Mouse (Mus musculus) CH12.LX (cell line): ENCODE measurements around the gene Tex12. TPM values are rescaled to one million over a fixed set of nuclear protein-coding genes. Genes with fewer than 3 reads are reported as not detected.

Source experiments
- DNase-seq: peaks from one replicate; pipeline ENCODE4 v3.0.0-alpha.2; 2013; ENCODE audit errors: extremely low read depth
- H3K27ac ChIP-seq: 2 replicates; pipeline ENCODE4 v1.5.1; 2012; ENCODE audit warnings: low read depth, mild to moderate bottlenecking, control low read depth, moderate library complexity; ENCODE audit not compliant: insufficient read depth
- H3K27me3 ChIP-seq: replicated peaks from 2 replicates; pipeline ENCODE3; 2012; ENCODE audit warnings: inconsistent platforms
- H3K36me3 ChIP-seq, 2 experiments: replicated peaks in 1 of 2; 2 replicates each; pipeline versions ENCODE3 to v1.6.1; 2012; ENCODE audit warnings: inconsistent platforms in 1 of 2, low read length in 1 of 2, mild to moderate bottlenecking in 1 of 2, mixed read lengths in 1 of 2, moderate library complexity in 1 of 2; ENCODE audit not compliant: control insufficient read depth in 1 of 2, insufficient read depth in 1 of 2
- H3K4me1 ChIP-seq, 2 experiments: 2 replicates each; pipeline ENCODE4 v1.6.1; 2012; ENCODE audit warnings: inconsistent platforms in 1 of 2, moderate library complexity in 1 of 2; ENCODE audit not compliant: insufficient read depth in 2 of 2, control insufficient read depth in 1 of 2
- H3K4me2 ChIP-seq: 2 replicates; pipeline ENCODE4 v1.6.1; 2012; ENCODE audit warnings: low read depth, mild to moderate bottlenecking, control low read depth; ENCODE audit not compliant: poor library complexity, insufficient read depth, severe bottlenecking
- H3K4me3 ChIP-seq, 3 experiments: fragments of 150-350 bp in 1 of 3; sonication (generic) in 1 of 3; replicated peaks in 1 of 3; 2 replicates each; pipeline versions ENCODE3 to v1.5.1; 2011 to 2012; ENCODE audit warnings: low read depth in 2 of 3, low read length in 2 of 3, mild to moderate bottlenecking in 2 of 3, moderate library complexity in 2 of 3, control low read depth in 1 of 3, improper control_type of control experiment in 1 of 3, inconsistent platforms in 1 of 3, mixed read lengths in 1 of 3; ENCODE audit not compliant: poor library complexity in 1 of 3
- H3K79me2 ChIP-seq: replicated peaks from 2 replicates; pipeline ENCODE4 v1.6.1; 2012; ENCODE audit warnings: mild to moderate bottlenecking, moderate library complexity; ENCODE audit not compliant: control insufficient read depth, poor library complexity, insufficient read depth, severe bottlenecking; ENCODE audit errors: extremely low read depth
- H3K9ac ChIP-seq: 2 replicates; pipeline ENCODE4 v1.6.1; 2012; ENCODE audit warnings: low read depth, mild to moderate bottlenecking, control low read depth, moderate library complexity; ENCODE audit not compliant: insufficient read depth
- H3K9me3 ChIP-seq: replicated peaks from 2 replicates; pipeline ENCODE3; 2012; ENCODE audit warnings: low read length, inconsistent platforms, mixed read lengths
- BHLHE40 ChIP-seq: IDR thresholded peaks from 2 replicates; pipeline ENCODE4 v1.6.1; 2011; ENCODE audit warnings: mild to moderate bottlenecking, low read depth, low read length, improper control_type of control experiment
- CHD1 ChIP-seq: IDR thresholded peaks from 2 replicates; pipeline ENCODE4 v1.6.1; 2012; ENCODE audit warnings: low read depth, low read length, improper control_type of control experiment, inconsistent platforms
- CHD2 ChIP-seq: IDR thresholded peaks from 2 replicates; pipeline ENCODE4 v1.6.1; 2011; ENCODE audit warnings: low read length, improper control_type of control experiment
- CTCF ChIP-seq, 2 experiments: IDR thresholded peaks in 1 of 2; conservative IDR thresholded peaks in 1 of 2; 2 replicates each; pipeline ENCODE4 v1.5.1; 2011 to 2012; ENCODE audit warnings: low read depth in 2 of 2, low read length in 2 of 2, improper control_type of control experiment in 1 of 2, inconsistent platforms in 1 of 2, mild to moderate bottlenecking in 1 of 2, moderate library complexity in 1 of 2
- EP300 ChIP-seq: IDR thresholded peaks from 2 replicates; pipeline ENCODE4 v1.6.1; 2011; ENCODE audit warnings: low read length, improper control_type of control experiment
- GABPA ChIP-seq: IDR thresholded peaks from 2 replicates; pipeline ENCODE4 v1.6.1; 2012; ENCODE audit warnings: low read depth, low read length, improper control_type of control experiment, inconsistent platforms; ENCODE audit not compliant: insufficient replicate concordance
- HCFC1 ChIP-seq: IDR thresholded peaks from 2 replicates; pipeline ENCODE4 v1.6.1; 2012; ENCODE audit warnings: low read depth, mild to moderate bottlenecking, inconsistent platforms, low read length, improper control_type of control experiment
- JUN ChIP-seq: IDR thresholded peaks from 2 replicates; pipeline ENCODE4 v1.6.1; 2011; ENCODE audit warnings: low read depth, mild to moderate bottlenecking, low read length, improper control_type of control experiment, moderate library complexity; ENCODE audit not compliant: insufficient read depth
- JUND ChIP-seq: conservative IDR thresholded peaks from 2 replicates; pipeline ENCODE4 v1.6.1; 2011; ENCODE audit warnings: low read depth, low read length, improper control_type of control experiment
- MAFK ChIP-seq: IDR thresholded peaks from 2 replicates; pipeline ENCODE4 v1.6.1; 2011; ENCODE audit warnings: low read length, improper control_type of control experiment; ENCODE audit not compliant: insufficient replicate concordance
- MAX ChIP-seq: IDR thresholded peaks from 2 replicates; pipeline ENCODE4 v1.6.1; 2011; ENCODE audit warnings: low read length, improper control_type of control experiment
- MAZ ChIP-seq: IDR thresholded peaks from 2 replicates; pipeline ENCODE4 v1.6.1; 2012; ENCODE audit warnings: low read depth, mild to moderate bottlenecking, inconsistent platforms, low read length, improper control_type of control experiment, moderate library complexity
- MEF2A ChIP-seq: IDR thresholded peaks from 2 replicates; pipeline ENCODE4 v1.6.1; 2014; ENCODE audit warnings: low read depth, mild to moderate bottlenecking, inconsistent platforms, low read length, improper control_type of control experiment, borderline replicate concordance
- MXI1 ChIP-seq: IDR thresholded peaks from 2 replicates; pipeline ENCODE4 v1.6.1; 2011; ENCODE audit warnings: mild to moderate bottlenecking, low read depth, low read length, improper control_type of control experiment
- MYC ChIP-seq: IDR thresholded peaks from 2 replicates; pipeline ENCODE4 v1.6.1; 2011; ENCODE audit warnings: low read depth, mild to moderate bottlenecking, improper control_type of control experiment, low read length
- NELFE ChIP-seq: IDR thresholded peaks from 2 replicates; pipeline ENCODE4 v1.6.1; 2011; ENCODE audit warnings: low read depth, low read length, improper control_type of control experiment
- POLR2A ChIP-seq: IDR thresholded peaks from 2 replicates; pipeline ENCODE4 v1.6.1; 2011; ENCODE audit warnings: low read depth, mild to moderate bottlenecking, improper control_type of control experiment, low read length
- POLR2AphosphoS2 ChIP-seq: IDR thresholded peaks from 2 replicates; pipeline ENCODE4 v1.6.1; 2011; ENCODE audit warnings: low read depth, low read length, improper control_type of control experiment
- RAD21 ChIP-seq: IDR thresholded peaks from 2 replicates; pipeline ENCODE4 v1.6.1; 2011; ENCODE audit warnings: low read depth, mild to moderate bottlenecking, low read length, improper control_type of control experiment, moderate library complexity
- RCOR1 ChIP-seq: conservative IDR thresholded peaks from 2 replicates; pipeline ENCODE4 v1.6.1; 2012; ENCODE audit warnings: low read depth, mild to moderate bottlenecking, inconsistent platforms, low read length, improper control_type of control experiment
- TBP ChIP-seq: conservative IDR thresholded peaks from 2 replicates; pipeline ENCODE4 v1.6.1; 2011; ENCODE audit warnings: low read depth, low read length, improper control_type of control experiment
- TCF12 ChIP-seq: IDR thresholded peaks from 2 replicates; pipeline ENCODE4 v1.6.1; 2014; ENCODE audit warnings: low read depth, mild to moderate bottlenecking, inconsistent platforms, low read length, improper control_type of control experiment
- UBTF ChIP-seq: IDR thresholded peaks from 2 replicates; pipeline ENCODE4 v1.6.1; 2012; ENCODE audit warnings: low read depth, mild to moderate bottlenecking, inconsistent platforms, low read length, improper control_type of control experiment, moderate library complexity
- USF1 ChIP-seq: IDR thresholded peaks from 2 replicates; pipeline ENCODE4 v1.6.1; 2014; ENCODE audit warnings: low read depth, mild to moderate bottlenecking, inconsistent platforms, low read length, improper control_type of control experiment
- ZC3H11A ChIP-seq: IDR thresholded peaks from 2 replicates; pipeline ENCODE4 v1.6.1; 2012; ENCODE audit warnings: low read depth, mild to moderate bottlenecking, inconsistent platforms, low read length, improper control_type of control experiment
- ZKSCAN1 ChIP-seq: IDR thresholded peaks from 2 replicates; pipeline ENCODE4 v1.6.1; 2012; ENCODE audit warnings: low read depth, inconsistent platforms, low read length, improper control_type of control experiment, borderline replicate concordance
- ZMIZ1 ChIP-seq: IDR thresholded peaks from 2 replicates; pipeline ENCODE4 v1.6.1; 2012; ENCODE audit warnings: low read depth, mild to moderate bottlenecking, inconsistent platforms, low read length, improper control_type of control experiment
- ZNF384 ChIP-seq: IDR thresholded peaks from 2 replicates; pipeline ENCODE4 v1.6.1; 2012; ENCODE audit warnings: low read depth, low read length, improper control_type of control experiment, inconsistent platforms
- dilution Hi-C: fragments of 300-500 bp; cut with MboI; formaldehyde crosslinking; loops from 2 replicates; pipeline ENCODE4 v1.14.3; 2020; ENCODE audit warnings: low sequenced_read_pairs; ENCODE audit not compliant: extremely low pct_unique_long_range_greater_than_20kb, extremely low pct_ligation_motif_present
- in situ Hi-C: fragments of 300-500 bp; cut with MboI; formaldehyde crosslinking; loops from 3 replicates; pipeline ENCODE4 v1.14.3; 2019; ENCODE audit warnings: low sequenced_read_pairs, low pct_ligation_motif_present, low pct_unique_long_range_greater_than_20kb, mixed read lengths
- polyA plus RNA-seq: library from polyadenylated mRNA; unstranded; fragments of >175 nt; gene quantifications from 2 replicates; pipeline ENCODE4 v1.2.1, GENCODE M21; 2012; ENCODE audit warnings: low read depth; ENCODE audit not compliant: insufficient read length
- total RNA-seq, 2 experiments: library from RNA; depleted of rRNA; stranded (reverse); fragments of 300-350 nt in 1 of 2; fragments of >200 nt in 1 of 2; gene quantifications; 2 replicates each; pipeline ENCODE4 v1.2.3; 2012 to 2014

Tex12 gene
- total and polyA plus RNA-seq, 3 experiments = not detected

DNA sequence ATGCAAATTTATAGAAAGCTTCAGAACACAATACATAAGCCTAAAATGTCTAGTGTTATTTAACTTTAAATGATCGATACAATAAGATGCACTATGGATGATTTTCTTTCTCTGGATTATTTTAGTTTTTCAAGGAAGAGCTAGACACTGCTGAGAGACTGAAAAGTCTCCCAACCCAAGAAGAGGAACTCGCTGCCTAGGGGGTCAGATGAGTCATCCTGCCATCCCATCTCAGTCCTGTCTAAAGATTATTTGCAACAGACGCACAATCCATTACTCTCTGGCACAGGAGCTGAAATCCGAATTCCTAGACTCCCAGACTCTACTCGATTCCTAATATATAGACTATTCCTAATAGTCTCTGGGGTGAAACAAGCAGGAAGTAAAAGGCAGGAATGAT, 8.9 kb downstream of the Tex12 start:
- Histone ChIP-seq H3K27ac (no peak overlapping the region), H3K9me3 (no peaks in the 10 kb centered on the region), H3K36me3 (no peaks in the 10 kb centered on the region), H3K27me3 (peaks cover 3% of the 10 kb centered on the region), H3K4me3 (no peak overlapping the region), H3K79me2 (0 out of 2 replicates have a peak, but pooled peaks cover 2% of the 10 kb centered on the region), H3K9ac (no peak overlapping the region), H3K4me1 (peaks cover 27 to 58% of the 10 kb centered on the region in 2 experiments), H3K4me2 (0 out of 2 replicates have a peak overlapping the region, but pooled peaks have one; percentile 45)
- dilution Hi-C loops = no loop called here
- DNase-seq = peak; percentile 34
- in situ Hi-C loops = no loop called here
- TF ChIP-seq ZNF384 = no peak
- no peak for TF ChIP-seq MEF2A
- 0 out of 2 replicates have a peak, but pooled peaks have one; percentile 28 for TF ChIP-seq JUND
- no peak for TF ChIP-seq ZKSCAN1
- no peak for TF ChIP-seq CHD2
- TF ChIP-seq POLR2A = peak; percentile 40; the same call in 1 of the 2 replicates
- TF ChIP-seq RCOR1 = no peak
- TF ChIP-seq HCFC1 = no peak
- TF ChIP-seq EP300 = no peak
- no peak for TF ChIP-seq BHLHE40
- no peak for TF ChIP-seq UBTF
- TF ChIP-seq MYC = no peak
- TF ChIP-seq GABPA = no peak
- TF ChIP-seq TCF12 = no peak
- TF ChIP-seq NELFE = no peak
- no peak for TF ChIP-seq CHD1
- no peak for TF ChIP-seq USF1
- peak; percentile 29; the same call in 1 of the 2 replicates for TF ChIP-seq ZMIZ1
- TF ChIP-seq CTCF (conservative IDR thresholded peaks at IDR 0.05 in 1 of 2, IDR thresholded peaks at IDR 0.05 in 1 of 2; ENCODE audit: low read depth in 2 of 2, low read length in 2 of 2) = no peak
- TF ChIP-seq JUN = peak; percentile 36; the same call in 1 of the 2 replicates
- TF ChIP-seq MAZ = no peak
- no peak for TF ChIP-seq RAD21
- TF ChIP-seq POLR2AphosphoS2 = no peak
- TF ChIP-seq MAFK = no peak

DNA sequence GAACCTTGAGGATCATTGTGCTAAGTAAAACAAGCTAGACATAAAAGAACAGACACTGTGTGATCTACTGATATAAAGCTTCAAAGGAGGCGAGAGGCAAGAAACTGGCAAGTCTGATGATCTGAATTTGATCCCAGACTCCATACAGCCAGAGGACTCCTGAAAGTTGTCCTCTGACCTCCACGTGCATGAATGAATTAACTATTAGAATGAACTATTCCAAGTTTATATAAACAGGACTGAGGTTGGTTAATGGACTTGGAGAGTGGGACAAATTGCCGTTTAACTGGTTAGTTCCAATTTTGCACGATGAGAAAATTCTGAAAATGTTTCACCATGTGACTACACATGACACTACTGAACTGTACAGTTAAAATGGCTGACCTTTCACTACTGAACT, 12.2 kb downstream of the Tex12 start:
- Histone ChIP-seq H3K4me3 (no peak overlapping the region), H3K9ac (no peak overlapping the region), H3K79me2 (0 out of 2 replicates have a peak, but pooled peaks cover 2% of the 10 kb centered on the region), H3K4me2 (peak overlapping the region; percentile 1; the same call in 1 of the 2 replicates), H3K36me3 (no peaks in the 10 kb centered on the region), H3K9me3 (no peaks in the 10 kb centered on the region), H3K4me1 (peaks cover 24 to 47% of the 10 kb centered on the region in 2 experiments), H3K27ac (no peak overlapping the region), H3K27me3 (peaks cover 3% of the 10 kb centered on the region)
- TF ChIP-seq MXI1 = no peak
- TF ChIP-seq ZC3H11A = no peak
- TF ChIP-seq ZKSCAN1 = no peak
- TF ChIP-seq MAX = 0 out of 2 replicates have a peak, but pooled peaks have one; percentile 25
- no peak for TF ChIP-seq TBP
- no peak for TF ChIP-seq CHD2
- in situ Hi-C loops = loop anchor here (25.0 kb wide), 1 partner anchor 1012 kb away; no protein-coding TSS in a partner anchor
- dilution Hi-C loops = no loop called here
- no peak for DNase-seq
